Mouse (Mus musculus) lung, embryonic 14.5 days (tissue): ENCODE data around the gene Fgd4. TPM values are rescaled to one million over a fixed set of nuclear protein-coding genes. Genes with fewer than 3 reads are reported as not detected.

Experiments
- ATAC-seq: fragments of 200-750 bp; cut with Nextera tagmentation; 2 replicates; pipeline ENCODE4 v1.8.0; 2017; ENCODE audit warnings: mild to moderate bottlenecking, moderate TSS enrichment, moderate library complexity; ENCODE audit not compliant: insufficient read depth
- DNase-seq: peaks from one replicate; pipeline ENCODE4 v3.0.0-alpha.2; 2015
- H3K27ac ChIP-seq: fragments of 300-500 bp; sonication (generic); 2 replicates; pipeline ENCODE4 v1.5.1; 2014; ENCODE audit warnings: low read depth, mild to moderate bottlenecking, moderate library complexity
- H3K27me3 ChIP-seq: fragments of 300-500 bp; sonication (generic); 2 replicates; pipeline ENCODE4 v1.6.1; 2014; ENCODE audit warnings: low read length, control low read depth; ENCODE audit not compliant: insufficient read depth
- H3K36me3 ChIP-seq: fragments of 300-500 bp; sonication (generic); 2 replicates; pipeline ENCODE4 v1.6.1; 2014; ENCODE audit warnings: control low read depth; ENCODE audit not compliant: insufficient read depth
- H3K4me1 ChIP-seq: fragments of 300-500 bp; sonication (generic); 2 replicates; pipeline ENCODE4 v1.6.1; 2014; ENCODE audit warnings: antibody characterized with exemption, control low read depth; ENCODE audit not compliant: insufficient read depth
- H3K4me2 ChIP-seq: fragments of 300-500 bp; sonication (generic); 2 replicates; pipeline ENCODE4 v1.6.1; 2014; ENCODE audit warnings: mild to moderate bottlenecking
- H3K4me3 ChIP-seq: fragments of 300-500 bp; sonication (generic); 2 replicates; pipeline ENCODE4 v1.5.1; 2014; ENCODE audit warnings: low read depth, low read length
- H3K9ac ChIP-seq: fragments of 300-500 bp; sonication (generic); 2 replicates; pipeline ENCODE4 v1.6.1; 2014
- H3K9me3 ChIP-seq: fragments of 300-500 bp; sonication (generic); 2 replicates; pipeline ENCODE4 v1.6.1; 2016; ENCODE audit warnings: low read depth, low read length, control low read depth
- CTCF ChIP-seq: IDR thresholded peaks from 2 replicates; pipeline ENCODE4 v1.5.1; 2016; ENCODE audit warnings: antibody characterized with exemption, low read depth
- WGBS: fragments of 180-500 bp; shearing (Covaris S2); extraction: QIAGEN DNeasy Blood & Tissue Kit; methylation state at CpG from one replicate; pipeline ENCODE4 v1.1.7; 2014; 5-methylcytosine and 5-hydroxymethylcytosine counted together
- polyA plus RNA-seq: library from polyadenylated mRNA; unstranded; fragments of >200 nt; fragmentation: Nextera tagmentation; extraction: Ambion mirVana; gene quantifications from 2 replicates; pipeline ENCODE4 v1.2.1, GENCODE M21; 2014

Gene Fgd4
- polyA plus RNA-seq, 1 experiment from 2014 or later, result 6.8 TPM

DNA sequence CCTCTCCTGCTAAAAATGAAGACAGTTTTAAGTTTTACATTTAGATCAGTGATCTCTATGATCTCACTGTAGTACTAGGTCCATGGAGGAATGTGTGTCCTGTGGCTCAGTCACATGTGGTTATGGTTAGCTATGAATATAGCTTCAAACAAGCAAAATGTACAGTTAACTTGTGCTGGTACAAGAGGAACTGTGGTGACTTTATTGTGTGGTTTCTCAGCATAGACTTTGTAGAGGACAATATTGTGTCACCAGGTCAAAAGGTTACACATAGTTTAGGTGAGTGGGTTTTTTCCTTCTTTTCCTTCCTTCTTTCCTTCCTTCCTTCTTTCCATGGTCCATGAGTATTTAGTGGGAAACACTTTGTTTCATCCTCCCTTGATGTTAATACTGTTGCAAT is 23.8 kb downstream of the Fgd4 start:
- no peak for DNase-seq
- no peak overlapping the region for H3K9ac ChIP-seq

DNA sequence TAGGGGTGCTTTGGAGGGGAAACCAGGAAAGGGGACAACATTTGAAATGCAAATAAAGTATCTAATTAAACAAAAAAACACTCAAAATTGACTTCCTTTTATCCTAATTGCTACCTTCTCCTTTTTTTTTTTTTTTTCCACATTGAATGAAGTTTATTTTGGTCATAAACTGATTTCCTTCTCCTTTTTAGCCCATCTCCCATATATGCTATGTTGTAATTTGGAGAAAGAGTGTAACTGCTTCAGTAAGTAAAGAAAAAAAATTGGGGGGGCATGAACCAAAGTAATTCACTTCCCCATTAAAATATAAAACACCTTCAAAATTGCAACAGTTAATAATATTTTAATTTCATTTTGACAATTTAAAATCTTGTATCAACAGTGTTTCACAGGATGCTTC is 25.8 kb downstream of the Fgd4 start:
- Histone ChIP-seq H3K27me3 (no peaks in the 10 kb centered on the region), H3K4me1 (no peaks in the 10 kb centered on the region), H3K9ac (no peak overlapping the region), H3K4me3 (no peak overlapping the region), H3K9me3 (no peaks in the 10 kb centered on the region), H3K4me2 (no peak overlapping the region), H3K27ac (no peak overlapping the region), H3K36me3 (no peaks in the 10 kb centered on the region)
- ATAC-seq (no peak), DNase-seq (no peak)
- TF ChIP-seq CTCF, result no peak

More for the DNA sequence above, 23.8 kb downstream of the Fgd4 start:
- H3K4me3 ChIP-seq, result no peak overlapping the region
- no peak for TF ChIP-seq CTCF
- no peak overlapping the region for H3K27ac ChIP-seq
- H3K4me1 ChIP-seq, result no peaks in the 10 kb centered on the region
- no peaks in the 10 kb centered on the region for H3K9me3 ChIP-seq
- no peaks in the 10 kb centered on the region for H3K36me3 ChIP-seq
- no peaks in the 10 kb centered on the region for H3K27me3 ChIP-seq
- H3K4me2 ChIP-seq, result no peak overlapping the region
- ATAC-seq, result no peak

DNA sequence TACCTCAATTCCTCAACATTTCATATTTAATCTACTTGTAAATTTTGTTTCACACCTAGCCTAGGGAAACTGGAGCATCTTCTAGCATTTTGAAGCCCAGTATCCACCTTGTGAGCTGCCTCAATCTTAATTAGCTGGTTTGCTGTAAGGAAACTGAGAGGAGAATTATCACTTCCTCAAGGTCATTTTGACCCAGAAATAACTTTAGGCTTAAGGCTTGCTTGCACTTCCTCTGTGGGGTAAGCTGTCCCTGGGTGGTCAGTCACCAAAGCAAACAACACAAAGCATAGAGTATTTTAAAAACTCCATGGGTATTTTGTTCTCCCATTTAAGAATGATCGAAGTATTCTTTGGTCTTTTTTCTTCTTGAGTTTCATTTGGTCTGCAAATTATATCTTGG is 27.2 kb downstream of the Fgd4 start:
- WGBS, result 89% methylated on average over 1 of the region's 1 CpGs
- no peaks in the 10 kb centered on the region for H3K27me3 ChIP-seq
- no peak overlapping the region for H3K4me3 ChIP-seq
- no peak overlapping the region for H3K27ac ChIP-seq
- H3K36me3 ChIP-seq, result no peaks in the 10 kb centered on the region
- DNase-seq (no peak), ATAC-seq (no peak)
- no peaks in the 10 kb centered on the region for H3K4me1 ChIP-seq
- H3K9ac ChIP-seq, result no peak overlapping the region
- TF ChIP-seq CTCF, result no peak
- no peak overlapping the region for H3K4me2 ChIP-seq
- no peaks in the 10 kb centered on the region for H3K9me3 ChIP-seq

DNA sequence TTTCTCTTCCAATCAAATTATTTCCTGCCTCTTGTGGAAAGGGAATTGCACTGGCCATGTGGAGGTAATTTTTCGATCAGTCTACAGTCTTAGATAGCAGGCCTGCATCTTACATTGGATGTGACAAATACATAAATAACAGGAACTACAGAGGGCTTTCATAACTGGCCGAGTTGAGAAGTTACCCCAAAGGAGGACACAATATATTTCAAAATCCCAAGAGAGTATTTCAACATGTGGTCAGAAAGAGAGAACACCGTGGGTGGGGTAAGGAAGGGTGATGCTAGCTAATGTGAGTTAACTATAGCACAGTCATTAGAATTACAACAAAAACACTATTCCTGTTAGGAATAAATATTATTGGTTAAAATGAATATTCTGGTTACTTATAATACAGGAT is 29.0 kb downstream of the Fgd4 start:
- TF ChIP-seq CTCF, result no peak
- no peak overlapping the region for H3K9ac ChIP-seq
- no peak overlapping the region for H3K4me2 ChIP-seq
- no peak overlapping the region for H3K4me3 ChIP-seq
- no peaks in the 10 kb centered on the region for H3K9me3 ChIP-seq
- 74% methylated on average over 3 of the region's 3 CpGs for WGBS
- no peak for DNase-seq
- no peak for ATAC-seq
- no peaks in the 10 kb centered on the region for H3K4me1 ChIP-seq
- H3K36me3 ChIP-seq, result no peaks in the 10 kb centered on the region
- H3K27me3 ChIP-seq, result no peaks in the 10 kb centered on the region
- H3K27ac ChIP-seq, result no peak overlapping the region

DNA sequence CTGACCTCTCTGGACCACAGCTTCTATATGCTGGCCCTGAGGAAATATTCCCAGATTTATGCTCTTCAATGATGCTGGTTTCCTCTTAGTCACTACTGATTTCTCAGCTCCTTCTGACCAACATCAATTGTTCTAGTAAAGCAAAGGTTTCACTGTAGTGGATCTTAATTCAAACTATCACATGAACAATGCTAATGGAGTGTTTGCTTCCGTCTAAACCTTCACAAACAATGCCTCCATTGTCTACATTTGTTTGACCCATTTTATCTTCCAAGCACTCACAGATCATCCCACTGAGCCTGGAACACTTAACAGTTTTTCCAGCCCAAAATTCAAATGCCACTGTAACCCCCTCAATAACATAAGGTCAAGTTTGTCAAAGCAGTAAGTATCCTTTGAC is 33.6 kb downstream of the Fgd4 start:
- Histone ChIP-seq H3K4me1 (no peaks in the 10 kb centered on the region), H3K36me3 (no peaks in the 10 kb centered on the region), H3K27ac (no peak overlapping the region), H3K27me3 (no peaks in the 10 kb centered on the region), H3K4me2 (no peak overlapping the region), H3K9ac (no peak overlapping the region), H3K4me3 (no peak overlapping the region), H3K9me3 (no peaks in the 10 kb centered on the region)
- 70% methylated on average over 1 of the region's 1 CpGs for WGBS
- ATAC-seq, result no peak
- no peak for TF ChIP-seq CTCF
- DNase-seq, result no peak

DNA sequence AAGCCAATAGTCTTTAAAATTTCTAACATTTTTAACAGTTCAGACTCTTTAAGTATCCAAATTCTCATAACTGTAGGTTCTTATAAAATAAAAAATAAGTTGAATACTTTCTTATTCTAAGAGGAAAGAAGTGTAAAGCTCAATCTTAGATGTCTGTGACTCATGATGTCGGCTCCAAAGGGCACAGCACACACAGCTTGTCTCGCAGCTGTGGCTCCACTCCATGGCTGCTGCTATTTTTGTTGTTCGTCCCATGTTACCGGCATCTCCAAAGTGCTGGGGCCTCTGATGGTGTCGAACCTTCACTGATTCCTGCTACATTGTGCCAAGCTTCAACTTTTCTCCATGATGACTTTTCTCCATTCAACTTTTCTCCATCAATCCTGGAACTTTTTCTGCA is 34.1 kb downstream of the Fgd4 start:
- no peak overlapping the region for H3K4me2 ChIP-seq
- H3K36me3 ChIP-seq, result no peaks in the 10 kb centered on the region
- 75% methylated on average over 5 of the region's 5 CpGs for WGBS
- no peaks in the 10 kb centered on the region for H3K9me3 ChIP-seq
- no peak overlapping the region for H3K9ac ChIP-seq
- H3K4me1 ChIP-seq, result no peaks in the 10 kb centered on the region
- TF ChIP-seq CTCF, result no peak
- DNase-seq (no peak), ATAC-seq (no peak)
- no peak overlapping the region for H3K4me3 ChIP-seq
- H3K27me3 ChIP-seq, result no peaks in the 10 kb centered on the region
- no peak overlapping the region for H3K27ac ChIP-seq

DNA sequence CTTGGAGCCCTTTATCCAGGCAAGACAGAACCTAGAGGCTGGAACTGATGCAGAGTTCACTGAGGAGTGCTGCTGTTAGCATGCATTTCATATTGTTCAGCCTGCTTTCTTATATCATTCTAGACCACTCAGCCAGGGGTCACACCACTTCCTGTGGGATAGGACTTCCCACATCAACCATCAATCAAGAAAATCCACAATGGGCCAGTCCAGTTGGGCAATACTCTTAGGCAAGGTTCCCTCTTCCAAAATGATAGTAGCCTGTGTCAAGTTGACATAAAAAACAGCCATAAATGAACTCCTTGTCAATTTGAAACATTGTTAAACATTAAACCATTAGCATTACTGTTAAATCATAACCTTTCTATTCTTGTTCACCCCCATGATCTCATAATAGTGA is 34.6 kb downstream of the Fgd4 start:
- no peak for DNase-seq
- no peaks in the 10 kb centered on the region for H3K27me3 ChIP-seq

DNA sequence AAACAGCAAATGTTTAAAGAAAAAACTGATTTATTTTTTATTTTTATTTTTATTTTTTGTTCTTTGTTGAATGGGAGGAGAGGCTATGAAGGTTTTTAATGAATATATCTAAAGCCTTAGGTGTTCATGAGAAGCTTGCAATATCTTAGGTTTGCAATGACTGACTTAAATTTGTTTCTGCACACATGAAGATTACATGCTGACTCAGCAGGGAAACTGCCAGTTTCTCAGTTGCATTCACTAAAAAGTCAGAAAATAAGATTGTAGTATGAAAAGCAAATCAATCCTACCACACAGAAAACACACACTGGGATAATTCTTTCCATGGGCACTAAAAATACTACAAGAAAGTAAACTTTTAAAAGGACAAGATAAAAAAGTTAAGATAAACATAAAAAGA is 39.6 kb downstream of the Fgd4 start:
- no peaks in the 10 kb centered on the region for H3K36me3 ChIP-seq
- no peaks in the 10 kb centered on the region for H3K27me3 ChIP-seq
- no peak for ATAC-seq
- no peak overlapping the region for H3K4me2 ChIP-seq
- no peak overlapping the region for H3K27ac ChIP-seq
- H3K9me3 ChIP-seq, result no peaks in the 10 kb centered on the region
- no peak for TF ChIP-seq CTCF
- H3K9ac ChIP-seq, result no peak overlapping the region
- 0 out of 2 replicates have a peak, but pooled peaks cover 3% of the 10 kb centered on the region for H3K4me1 ChIP-seq
- DNase-seq, result no peak
- H3K4me3 ChIP-seq, result no peak overlapping the region

More for the DNA sequence above, 34.6 kb downstream of the Fgd4 start:
- Histone ChIP-seq H3K9me3 (no peaks in the 10 kb centered on the region), H3K36me3 (no peaks in the 10 kb centered on the region), H3K4me2 (no peak overlapping the region), H3K4me1 (no peaks in the 10 kb centered on the region), H3K27ac (no peak overlapping the region), H3K4me3 (no peak overlapping the region), H3K9ac (no peak overlapping the region)
- no peak for ATAC-seq
- TF ChIP-seq CTCF, result no peak
